Mouse (Mus musculus) midbrain, embryonic 15.5 days (tissue): Measurements from ENCODE around the gene Tmc3. TPM values are rescaled to one million over a fixed set of nuclear protein-coding genes. Genes with fewer than 3 reads are reported as not detected.

Experiments
- ATAC-seq: fragments of 200-750 bp; cut with Nextera tagmentation; replicated peaks from 2 replicates; pipeline ENCODE4 v1.8.0; 2017; ENCODE audit warnings: moderate TSS enrichment
- H3K27ac ChIP-seq: fragments of 300-500 bp; sonication (generic); 2 replicates; pipeline ENCODE4 v1.5.1; 2015; ENCODE audit warnings: mild to moderate bottlenecking, inconsistent platforms
- H3K27me3 ChIP-seq: fragments of 300-500 bp; sonication (generic); replicated peaks from 2 replicates; pipeline ENCODE4 v1.6.1; 2015; ENCODE audit warnings: inconsistent platforms
- H3K36me3 ChIP-seq: fragments of 300-500 bp; sonication (generic); replicated peaks from 2 replicates; pipeline ENCODE4 v1.6.1; 2015; ENCODE audit warnings: inconsistent platforms
- H3K4me1 ChIP-seq: fragments of 300-500 bp; sonication (generic); 2 replicates; pipeline ENCODE4 v1.6.1; 2015; ENCODE audit warnings: inconsistent platforms
- H3K4me2 ChIP-seq: fragments of 300-500 bp; sonication (generic); 2 replicates; pipeline ENCODE4 v1.6.1; 2015; ENCODE audit warnings: inconsistent platforms, mild to moderate bottlenecking, moderate library complexity
- H3K4me3 ChIP-seq: fragments of 300-500 bp; sonication (generic); 2 replicates; pipeline ENCODE4 v1.5.1; 2015; ENCODE audit warnings: mild to moderate bottlenecking, inconsistent platforms
- H3K9ac ChIP-seq: fragments of 300-500 bp; sonication (generic); 2 replicates; pipeline ENCODE4 v1.6.1; 2015; ENCODE audit warnings: mild to moderate bottlenecking, inconsistent platforms
- H3K9me3 ChIP-seq: fragments of 300-500 bp; sonication (generic); 2 replicates; pipeline ENCODE4 v1.6.1; 2016; ENCODE audit warnings: inconsistent platforms
- WGBS: fragments of 180-500 bp; shearing (Covaris S2); methylation state at CpG from one replicate; pipeline ENCODE4 v1.1.7; 2015; ENCODE audit warnings: mixed read lengths; 5-methylcytosine and 5-hydroxymethylcytosine counted together
- polyA plus RNA-seq: library from polyadenylated mRNA; unstranded; fragments of >200 nt; fragmentation: Nextera tagmentation; extraction: Ambion mirVana; gene quantifications from 2 replicates; pipeline ENCODE4 v1.2.1, GENCODE M21; 2015

Tmc3 gene
- 0.08 and 0.37 TPM in 2 replicates for polyA plus RNA-seq

GRCm38 (mm10) chr7:83584639-83585471 lies at the start of gene Tmc3:
Tmc3 (plus strand) TSS chr7:83584927.
- no peak within 1 kb of the TSS for H3K4me3 ChIP-seq
- H3K36me3 ChIP-seq, result no peaks in the 10 kb centered on the region
- no peak within 1 kb of the TSS for H3K27ac ChIP-seq
- no peaks in the 10 kb centered on the region for H3K27me3 ChIP-seq
- H3K9me3 ChIP-seq, result no peaks in the 10 kb centered on the region
- peaks cover 4% of the 10 kb centered on the region; the same call in 1 of the 2 replicates for H3K4me1 ChIP-seq
- H3K4me2 ChIP-seq, result no peak within 1 kb of the TSS
- WGBS, result 44% methylated on average over 11 of the region's 11 CpGs
- H3K9ac ChIP-seq, result no peak within 1 kb of the TSS
- ATAC-seq, result 0 out of 2 replicates have a peak, but pooled peaks have one; percentile 48

DNA sequence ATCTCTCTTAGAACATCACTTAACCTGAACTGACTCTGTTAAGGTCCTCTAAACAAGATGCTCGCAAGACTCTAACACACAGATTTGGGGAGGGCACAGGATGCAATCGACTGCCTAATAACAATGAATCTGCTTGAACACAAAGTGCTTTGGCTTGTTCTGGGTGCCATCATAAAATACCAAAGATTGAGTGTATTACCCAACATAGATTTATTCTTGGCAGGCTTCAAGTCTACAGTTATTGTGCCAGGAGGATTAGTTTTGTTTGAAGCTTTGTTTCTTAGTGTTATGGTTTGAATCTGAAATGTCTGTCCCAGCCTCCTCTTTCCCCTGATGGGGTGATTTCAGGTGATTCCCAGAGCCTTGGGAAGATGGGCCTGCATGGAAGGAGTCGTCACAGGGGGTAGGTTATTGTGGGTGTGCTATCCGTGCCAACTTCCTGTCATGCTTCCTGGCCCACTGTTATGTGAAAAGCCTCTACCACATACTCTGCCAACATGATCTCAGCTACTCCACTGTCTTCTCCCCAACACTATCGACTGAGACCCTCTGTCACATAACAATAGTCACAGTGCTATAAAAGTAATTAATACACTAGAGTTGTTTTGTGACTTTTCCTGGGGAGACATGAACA lies 43.1 kb upstream of the Tmc3 start:
- 86% methylated on average over 5 of the region's 5 CpGs for WGBS
- ATAC-seq, result no peak

DNA sequence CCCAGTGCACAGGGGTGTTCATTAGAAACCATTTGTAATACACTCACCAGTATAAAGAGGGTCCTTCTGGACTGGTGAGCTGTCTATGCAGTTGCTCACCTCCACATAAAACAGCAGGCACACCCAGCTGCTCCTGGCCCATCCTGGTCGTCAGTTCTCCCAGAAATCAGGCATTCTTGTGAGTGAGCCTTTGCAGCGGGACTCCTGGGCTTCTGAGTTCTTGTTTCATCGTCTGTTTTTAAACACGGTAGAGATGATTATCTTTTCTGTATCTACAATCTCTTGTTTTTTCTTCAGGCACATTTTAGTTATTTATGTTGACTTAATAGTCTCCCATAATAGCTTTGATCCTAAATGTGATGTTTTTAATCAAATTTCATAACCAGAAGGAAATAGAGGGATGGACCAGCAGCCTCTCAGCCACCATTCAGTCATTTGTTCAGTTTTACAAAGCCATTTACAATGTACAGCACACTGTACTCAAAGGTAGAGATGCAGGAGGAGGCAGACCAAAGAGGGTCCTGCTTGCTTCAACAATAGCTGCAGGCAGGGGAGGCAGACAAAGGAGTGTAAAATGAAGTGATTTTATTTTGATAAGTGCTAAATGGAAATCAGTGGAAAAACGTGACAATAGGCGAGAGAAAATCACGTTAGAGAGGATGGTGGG lies 35.9 kb upstream of the Tmc3 start:
- Histone ChIP-seq H3K9ac (peak overlapping the region; percentile 33), H3K27me3 (no peaks in the 10 kb centered on the region), H3K4me2 (peak overlapping the region; percentile 50), H3K27ac (peak overlapping the region; percentile 91), H3K4me3 (peak overlapping the region; percentile 29), H3K9me3 (no peaks in the 10 kb centered on the region), H3K4me1 (peaks cover 22% of the 10 kb centered on the region), H3K36me3 (no peaks in the 10 kb centered on the region)
- WGBS, result 31% methylated on average over 7 of the region's 7 CpGs
- ATAC-seq, result peak; percentile 69

More for the DNA sequence above, 43.1 kb upstream of the Tmc3 start:
- H3K9me3 ChIP-seq, result no peaks in the 10 kb centered on the region
- H3K27ac ChIP-seq, result no peak overlapping the region
- H3K4me1 ChIP-seq, result no peaks in the 10 kb centered on the region
- no peak overlapping the region for H3K4me3 ChIP-seq
- H3K36me3 ChIP-seq, result no peaks in the 10 kb centered on the region
- no peak overlapping the region for H3K9ac ChIP-seq
- H3K27me3 ChIP-seq, result no peaks in the 10 kb centered on the region
- no peak overlapping the region for H3K4me2 ChIP-seq

DNA sequence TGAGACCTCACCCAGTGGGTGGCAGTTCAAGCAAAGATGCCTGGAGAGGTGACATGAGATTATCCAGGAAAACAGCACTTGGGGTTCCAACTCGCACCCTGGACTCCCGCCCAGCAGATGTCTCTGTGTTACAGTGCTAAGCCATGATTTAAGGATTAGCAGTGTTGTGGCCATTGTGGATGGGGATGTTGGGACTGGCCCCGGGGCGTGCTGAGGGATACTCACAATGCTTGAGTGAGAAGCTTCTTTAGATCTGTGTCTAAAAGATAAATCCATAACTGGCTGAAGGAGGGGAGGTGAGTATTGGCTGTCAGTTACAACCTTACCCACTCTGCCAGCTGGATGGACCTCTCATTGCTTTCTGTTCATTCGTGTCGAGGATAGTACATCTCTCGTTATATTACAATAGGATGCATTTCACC lies 35.4 kb upstream of the Tmc3 start:
- Histone ChIP-seq H3K9ac (peak overlapping the region; percentile 33), H3K4me3 (peak overlapping the region; percentile 29), H3K36me3 (no peaks in the 10 kb centered on the region), H3K4me2 (peak overlapping the region; percentile 50), H3K27ac (peak overlapping the region; percentile 91), H3K4me1 (peaks cover 22% of the 10 kb centered on the region), H3K9me3 (no peaks in the 10 kb centered on the region), H3K27me3 (no peaks in the 10 kb centered on the region)
- 27% methylated on average over 7 of the region's 7 CpGs for WGBS
- ATAC-seq, result peak; percentile 79

- ATAC-seq, result peak; percentile 87
- H3K9ac ChIP-seq, result peak overlapping the region; percentile 33
- peak overlapping the region; percentile 50 for H3K4me2 ChIP-seq
- peak overlapping the region; percentile 91 for H3K27ac ChIP-seq
- peaks cover 22% of the 10 kb centered on the region for H3K4me1 ChIP-seq
- peak overlapping the region; percentile 29 for H3K4me3 ChIP-seq
- WGBS, result 11% methylated on average over 5 of the region's 5 CpGs
- no peaks in the 10 kb centered on the region for H3K36me3 ChIP-seq
- no peaks in the 10 kb centered on the region for H3K9me3 ChIP-seq
- H3K27me3 ChIP-seq, result no peaks in the 10 kb centered on the region
Observed at GRCm38 (mm10) chr7:83549951-83550407, 34.7 kb upstream of the Tmc3 start.

DNA sequence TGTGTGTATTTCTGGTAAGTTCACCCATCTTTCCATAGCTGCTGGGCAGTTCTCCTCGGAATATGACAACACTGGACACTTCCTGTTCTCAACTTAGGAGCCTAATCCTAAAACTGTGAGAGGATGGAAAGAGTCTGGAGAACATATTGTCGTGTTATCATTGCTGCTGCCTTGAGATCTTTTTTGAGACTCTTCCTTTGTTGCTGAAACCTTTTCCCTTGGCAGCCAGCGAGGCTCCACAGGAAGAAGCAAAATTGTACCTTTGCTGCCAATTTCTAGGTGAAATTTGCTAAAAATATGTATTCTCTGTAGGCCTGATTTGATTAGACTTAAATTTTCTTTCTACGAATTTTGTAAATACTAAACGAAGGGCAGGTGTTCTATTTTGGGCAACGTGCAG lies 30.2 kb upstream of the Tmc3 start:
- no peak overlapping the region for H3K4me2 ChIP-seq
- H3K36me3 ChIP-seq, result no peaks in the 10 kb centered on the region
- H3K27me3 ChIP-seq, result no peaks in the 10 kb centered on the region
- no peaks in the 10 kb centered on the region for H3K9me3 ChIP-seq
- H3K4me1 ChIP-seq, result peaks cover 6% of the 10 kb centered on the region
- WGBS, result 91% methylated on average over 6 of the region's 6 CpGs
- no peak overlapping the region for H3K4me3 ChIP-seq
- H3K27ac ChIP-seq, result no peak overlapping the region
- no peak for ATAC-seq
- H3K9ac ChIP-seq, result no peak overlapping the region

- no peaks in the 10 kb centered on the region for H3K27me3 ChIP-seq
- WGBS, result 88% methylated on average over 2 of the region's 2 CpGs
- H3K27ac ChIP-seq, result no peak overlapping the region
- H3K4me3 ChIP-seq, result no peak overlapping the region
- ATAC-seq, result no peak
- no peaks in the 10 kb centered on the region for H3K36me3 ChIP-seq
- H3K4me1 ChIP-seq, result no peaks in the 10 kb centered on the region
- H3K4me2 ChIP-seq, result no peak overlapping the region
- no peaks in the 10 kb centered on the region for H3K9me3 ChIP-seq
- H3K9ac ChIP-seq, result no peak overlapping the region
Observed at GRCm38 (mm10) chr7:83556488-83556887, 28.2 kb upstream of the Tmc3 start.

DNA sequence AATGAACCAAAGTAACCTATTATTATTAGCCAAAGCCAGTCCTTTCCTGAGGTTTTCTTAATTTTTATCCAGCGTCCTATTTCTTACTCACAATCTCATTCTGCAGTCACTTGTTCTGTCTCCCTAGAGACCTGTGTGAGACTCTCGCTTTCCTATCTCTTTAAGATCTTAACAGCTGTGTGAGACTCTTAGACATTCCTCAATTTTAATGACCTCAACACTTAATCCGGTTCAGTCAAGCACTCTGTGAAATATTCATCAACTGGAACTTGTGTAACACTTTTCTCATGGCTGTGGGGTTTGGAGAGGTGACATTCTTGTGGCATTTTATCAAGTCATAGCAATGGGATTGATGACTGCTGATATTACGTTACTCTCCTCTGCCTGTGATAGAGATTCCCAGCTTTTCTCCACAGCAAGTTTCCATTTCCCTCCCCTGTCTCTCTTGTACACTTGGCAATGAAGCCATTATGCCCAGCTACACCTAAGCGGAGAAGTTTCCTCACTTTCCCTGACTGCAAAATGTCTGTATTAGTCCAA lies 25.9 kb upstream of the Tmc3 start:
- no peak overlapping the region for H3K27ac ChIP-seq
- H3K27me3 ChIP-seq, result no peaks in the 10 kb centered on the region
- no peak for ATAC-seq
- no peaks in the 10 kb centered on the region for H3K4me1 ChIP-seq
- H3K9me3 ChIP-seq, result no peaks in the 10 kb centered on the region
- 50% methylated on average over 5 of the region's 5 CpGs for WGBS
- no peaks in the 10 kb centered on the region for H3K36me3 ChIP-seq
- H3K9ac ChIP-seq, result no peak overlapping the region
- H3K4me2 ChIP-seq, result no peak overlapping the region
- no peak overlapping the region for H3K4me3 ChIP-seq

DNA sequence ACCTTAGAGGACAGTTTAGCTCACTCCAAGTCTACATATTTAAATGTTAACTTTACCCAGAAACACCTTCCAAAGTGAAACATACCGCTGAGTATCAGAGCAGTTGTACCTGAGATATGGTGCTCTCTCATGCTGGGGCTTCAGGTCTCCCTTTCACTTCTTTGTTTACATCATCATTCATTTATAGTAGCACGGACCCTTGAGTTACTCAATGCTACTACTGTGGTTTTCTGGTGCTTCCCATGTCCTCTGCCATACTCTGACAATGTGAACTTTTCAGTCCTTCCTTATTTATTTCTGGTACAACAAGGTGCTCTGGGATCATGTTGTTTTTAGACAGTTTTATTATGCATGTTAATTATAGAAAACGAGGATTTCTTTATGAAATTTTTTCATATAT lies 25.2 kb upstream of the Tmc3 start:
- no peak overlapping the region for H3K4me3 ChIP-seq
- no peaks in the 10 kb centered on the region for H3K9me3 ChIP-seq
- no peaks in the 10 kb centered on the region for H3K36me3 ChIP-seq
- no peak overlapping the region for H3K27ac ChIP-seq
- no peak for ATAC-seq
- H3K9ac ChIP-seq, result no peak overlapping the region
- 93% methylated on average over 3 of the region's 3 CpGs for WGBS
- H3K4me1 ChIP-seq, result no peaks in the 10 kb centered on the region
- no peak overlapping the region for H3K4me2 ChIP-seq
- no peaks in the 10 kb centered on the region for H3K27me3 ChIP-seq

- ATAC-seq, result peak; percentile 54; the same call in 1 of the 2 replicates
- Histone ChIP-seq H3K4me1 (no peaks in the 10 kb centered on the region), H3K9ac (no peak overlapping the region), H3K4me3 (no peak overlapping the region), H3K27ac (peak overlapping the region; percentile 45; the same call in 1 of the 2 replicates), H3K27me3 (no peaks in the 10 kb centered on the region), H3K9me3 (no peaks in the 10 kb centered on the region), H3K4me2 (no peak overlapping the region), H3K36me3 (no peaks in the 10 kb centered on the region)
- 8% methylated on average over 3 of the region's 3 CpGs for whole genome bisulfite sequencing
Observed at GRCm38 (mm10) chr7:83561849-83562248, 22.9 kb upstream of the Tmc3 start.

GRCm38 (mm10) chr7:83564635-83565291 lies 20.0 kb upstream of the Tmc3 start:
- Histone ChIP-seq H3K27ac (no peak overlapping the region), H3K9ac (no peak overlapping the region), H3K36me3 (no peaks in the 10 kb centered on the region), H3K4me3 (no peak overlapping the region), H3K9me3 (no peaks in the 10 kb centered on the region), H3K4me2 (no peak overlapping the region), H3K4me1 (no peaks in the 10 kb centered on the region), H3K27me3 (no peaks in the 10 kb centered on the region; the same call in 1 of the 2 replicates)
- no peak for ATAC-seq
- WGBS, result 78% methylated on average over 12 of the region's 12 CpGs
